Mouse (Mus musculus) ES-E14 (cell line): ENCODE data around the gene Vmn1r201.

Source experiments
- CHD2 ChIP-seq: IDR thresholded peaks from 2 replicates; pipeline ENCODE4 v1.6.1; 2014; ENCODE audit warnings: mild to moderate bottlenecking, low read depth, low read length, inconsistent platforms
- MAFK ChIP-seq: IDR thresholded peaks from 2 replicates; pipeline ENCODE4 v1.6.1; 2014; ENCODE audit warnings: mild to moderate bottlenecking, low read depth, low read length, inconsistent platforms; ENCODE audit not compliant: insufficient read depth
- ZNF384 ChIP-seq: IDR thresholded peaks from 2 replicates; pipeline ENCODE4 v1.6.1; 2012; ENCODE audit warnings: low read depth, low read length, inconsistent platforms

- TF ChIP-seq ZNF384 (no peak), MAFK (no peak), CHD2 (no peak)
Observed at GRCm38 (mm10) chr13:22455145-22455544, 16.6 kb upstream of the Vmn1r201 start.
